Comparison of ENCODE assay signal across 8 mouse cellular contexts in the genomic region with DNA sequence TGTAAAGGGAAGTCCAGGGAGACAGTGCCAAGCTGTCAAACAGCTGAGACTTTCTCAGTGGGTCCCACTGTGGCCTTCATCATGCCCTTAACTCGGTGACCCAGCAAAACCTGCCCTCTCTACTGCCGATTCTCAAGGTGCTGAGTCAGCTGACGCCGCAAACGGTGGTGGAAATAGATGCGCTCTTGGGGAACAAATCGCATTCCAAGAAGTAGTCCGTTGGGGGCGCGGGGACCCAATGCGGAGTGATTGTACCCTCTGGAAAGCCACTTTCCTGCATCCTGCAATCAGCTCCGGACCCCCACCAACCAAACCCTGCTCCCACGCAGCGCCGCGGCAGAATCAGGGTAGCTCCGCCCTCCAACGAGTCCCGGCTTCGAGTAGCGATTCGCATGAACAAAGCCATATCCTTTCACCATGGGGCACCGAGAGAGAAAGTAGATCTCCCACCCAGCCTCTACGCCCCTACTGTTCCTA. TPM values are rescaled to one million over a fixed set of nuclear protein-coding genes. Genes with fewer than 3 reads are reported as not detected.
A peak's percentile ranks its signal among the peaks of the same experiment; 100 is the strongest.
DNase-seq lines count a peak whose midpoint lies in the region; ATAC-seq and TF ChIP-seq lines count a peak whose summit lies in the region.

No protein-coding gene starts in this region.

- no peaks in the 10 kb centered on the region for H3K9me3 ChIP-seq in hindbrain, embryonic 13.5 days
- no peaks in the 10 kb centered on the region for H3K9me3 ChIP-seq in lung, postnatal 0 days (ENCODE audit: low read length)

- peak overlapping the region; percentile 69 for H3K9ac ChIP-seq in hindbrain, embryonic 13.5 days
- peak overlapping the region; percentile 54 for H3K9ac ChIP-seq in lung, postnatal 0 days (replicated peaks; ENCODE audit: low read depth)

- 1% methylated on average over 24 of the region's 24 CpGs for WGBS in hindbrain, embryonic 13.5 days
- under 1% methylated on average over 24 of the region's 24 CpGs for WGBS in lung, postnatal 0 days

- peaks cover 27% of the 10 kb centered on the region for H3K4me1 ChIP-seq in hindbrain, embryonic 13.5 days (replicated peaks)
- peaks cover 5% of the 10 kb centered on the region for H3K4me1 ChIP-seq in lung, postnatal 0 days (ENCODE audit: insufficient read depth, low read depth, low read length)

- H3K36me3 ChIP-seq in hindbrain, embryonic 13.5 days, result no peaks in the 10 kb centered on the region
- no peaks in the 10 kb centered on the region for H3K36me3 ChIP-seq in lung, postnatal 0 days (ENCODE audit: insufficient read depth, low read length)

- peak overlapping the region; percentile 60 for H3K4me2 ChIP-seq in hindbrain, embryonic 13.5 days
- peak overlapping the region; percentile 66 for H3K4me2 ChIP-seq in lung, postnatal 0 days (replicated peaks; ENCODE audit: low read depth, low read length)

- DNase-seq in R1 (ENCODE audit: low read depth, low spot score), result peak; percentile 72
- peak; percentile 77 to 80 for DNase-seq in cerebellum, postnatal 36 days
- peak; percentile 78 to 81 for DNase-seq in frontal cortex, postnatal 14 days (ENCODE audit: low spot score in 2 of 2)
- DNase-seq in layer of hippocampus, postnatal 14 days (ENCODE audit: low spot score in 2 of 2), result peak; percentile 84 to 85
- peak; percentile 84 for DNase-seq in lung, postnatal 0 days (ENCODE audit: low spot score)
- DNase-seq in ovary, adult 18-20 months (ENCODE audit: low spot score), result peak; percentile 62
- peak; percentile 76 for DNase-seq in thymus, postnatal 0 days (ENCODE audit: low spot score)

- no peak for TF ChIP-seq CTCF in lung, postnatal 0 days (IDR thresholded peaks at IDR 0.05)

- peak overlapping the region; percentile 86 for H3K27ac ChIP-seq in hindbrain, embryonic 13.5 days
- peak overlapping the region; percentile 54 for H3K27ac ChIP-seq in lung, postnatal 0 days (ENCODE audit: low read length)

- ATAC-seq in hindbrain, embryonic 13.5 days (ENCODE audit: low FRiP score), result peak; percentile 75
- peak; percentile 77 for ATAC-seq in lung, postnatal 0 days

- peaks cover 30% of the 10 kb centered on the region for H3K27me3 ChIP-seq in hindbrain, embryonic 13.5 days
- H3K27me3 ChIP-seq in lung, postnatal 0 days (replicated peaks; ENCODE audit: insufficient read depth, low read length), result no peaks in the 10 kb centered on the region

- TF ChIP-seq EP300 in lung, postnatal 0 days (IDR thresholded peaks at IDR 0.05), result no peak

- peak overlapping the region; percentile 41 for H3K4me3 ChIP-seq in hindbrain, embryonic 13.5 days
- H3K4me3 ChIP-seq in lung, postnatal 0 days (ENCODE audit: low read depth, low read length), result peak overlapping the region; percentile 56

RNA-seq across cellular contexts. Expression of a gene that starts 5.9 kb away (rescaled TPM):
- 4.2 and 5.1 TPM in 2 replicates for polyA plus RNA-seq in hindbrain, embryonic 13.5 days (2015; fragmentation: Nextera tagmentation; extraction: Ambion mirVana)
- total RNA-seq in layer of hippocampus, postnatal 14 days (2021), result 10 to 100 TPM; 15.2 to 18.6 TPM
- 0.86 and 0.93 TPM in 2 replicates for polyA plus RNA-seq in lung, postnatal 0 days (2015; fragmentation: Nextera tagmentation; extraction: Ambion mirVana)
- polyA plus RNA-seq in thymus, postnatal 0 days (2015; fragmentation: Nextera tagmentation; extraction: Ambion mirVana), result 0.18 and 0.24 TPM in 2 replicates

RNA-seq across cellular contexts. Expression of a gene that starts 8.2 kb away (rescaled TPM):
- 204 and 210 TPM in 2 replicates for polyA plus RNA-seq in hindbrain, embryonic 13.5 days (2015; fragmentation: Nextera tagmentation; extraction: Ambion mirVana)
- total RNA-seq in layer of hippocampus, postnatal 14 days (2021), result 10 to 100 TPM; 65.5 to 79.1 TPM
- 109 TPM in 2 replicates for polyA plus RNA-seq in lung, postnatal 0 days (2015; fragmentation: Nextera tagmentation; extraction: Ambion mirVana)
- 132 and 138 TPM in 2 replicates for polyA plus RNA-seq in thymus, postnatal 0 days (2015; fragmentation: Nextera tagmentation; extraction: Ambion mirVana)

RNA-seq across cellular contexts. Expression of a gene that starts 8.3 kb away (rescaled TPM):
- polyA plus RNA-seq in hindbrain, embryonic 13.5 days (2015; fragmentation: Nextera tagmentation; extraction: Ambion mirVana), result 163 and 166 TPM in 2 replicates
- 10 to 100 TPM; 71.7 to 76.9 TPM for total RNA-seq in layer of hippocampus, postnatal 14 days (2021)
- 5.7 and 6.6 TPM in 2 replicates for polyA plus RNA-seq in lung, postnatal 0 days (2015; fragmentation: Nextera tagmentation; extraction: Ambion mirVana)
- 6.8 and 8.3 TPM in 2 replicates for polyA plus RNA-seq in thymus, postnatal 0 days (2015; fragmentation: Nextera tagmentation; extraction: Ambion mirVana)

RNA-seq across cellular contexts. Expression of a gene that starts 8.4 kb away (rescaled TPM):
- 22.6 and 24.4 TPM in 2 replicates for polyA plus RNA-seq in hindbrain, embryonic 13.5 days (2015; fragmentation: Nextera tagmentation; extraction: Ambion mirVana)
- total RNA-seq in layer of hippocampus, postnatal 14 days (2021), result 10 to 100 TPM; 15.3 to 16.9 TPM
- 5.0 and 5.5 TPM in 2 replicates for polyA plus RNA-seq in lung, postnatal 0 days (2015; fragmentation: Nextera tagmentation; extraction: Ambion mirVana)
- polyA plus RNA-seq in thymus, postnatal 0 days (2015; fragmentation: Nextera tagmentation; extraction: Ambion mirVana), result 22.4 and 22.8 TPM in 2 replicates

RNA-seq across cellular contexts. Expression of a gene that starts 37.2 kb away (rescaled TPM):
- 92.4 and 93.5 TPM in 2 replicates for polyA plus RNA-seq in hindbrain, embryonic 13.5 days (2015; fragmentation: Nextera tagmentation; extraction: Ambion mirVana)
- 100 to 1,000 TPM; 519 to 534 TPM for total RNA-seq in layer of hippocampus, postnatal 14 days (2021)
- polyA plus RNA-seq in lung, postnatal 0 days (2015; fragmentation: Nextera tagmentation; extraction: Ambion mirVana), result 29.9 and 38.4 TPM in 2 replicates
- polyA plus RNA-seq in thymus, postnatal 0 days (2015; fragmentation: Nextera tagmentation; extraction: Ambion mirVana), result 10.7 and 13.2 TPM in 2 replicates

Comparison
In these comparisons a context has a peak if more than half of its experiments do, and no peak if none do; other contexts are left out.
1. Peak in every context shown above with its lines: DNase-seq, ATAC-seq, H3K4me3 ChIP-seq and H3K27ac ChIP-seq.
2. RNA of a gene that starts 8.3 kb away (polyA plus RNA-seq): 163 to 166 TPM in hindbrain, embryonic 13.5 days; 6.8 to 8.3 TPM in thymus, postnatal 0 days and 5.7 to 6.6 TPM in lung, postnatal 0 days; every median in the first group is over 10 times any median in the second.